Mouse (Mus musculus) heart, postnatal 0 days (tissue): ENCODE results near the gene Mad1l1. TPM values are rescaled to one million over a fixed set of nuclear protein-coding genes. Genes with fewer than 3 reads are reported as not detected.

Source experiments
- ATAC-seq: fragments of 200-750 bp; cut with Nextera tagmentation; 2 replicates; pipeline ENCODE4 v1.8.0; 2017; ENCODE audit warnings: low read depth, moderate number of reproducible peaks, moderate library complexity; ENCODE audit not compliant: insufficient read depth
- DNase-seq: peaks from one replicate; pipeline ENCODE4 v3.0.0-alpha.2; 2016; ENCODE audit warnings: low spot score
- H3K27ac ChIP-seq: fragments of 300-500 bp; sonication (generic); 2 replicates; pipeline ENCODE4 v1.5.1; 2014; ENCODE audit warnings: low read depth, mild to moderate bottlenecking
- H3K27me3 ChIP-seq: fragments of 300-500 bp; sonication (generic); 2 replicates; pipeline ENCODE4 v1.6.1; 2014; ENCODE audit warnings: low read length, mixed read lengths; ENCODE audit not compliant: control insufficient read depth, insufficient read depth
- H3K36me3 ChIP-seq: fragments of 300-500 bp; sonication (generic); replicated peaks from 2 replicates; pipeline ENCODE4 v1.6.1; 2014; ENCODE audit warnings: low read length, mixed read lengths; ENCODE audit not compliant: control insufficient read depth, insufficient read depth
- H3K4me1 ChIP-seq: fragments of 300-500 bp; sonication (generic); 2 replicates; pipeline ENCODE4 v1.6.1; 2014; ENCODE audit warnings: antibody characterized with exemption; ENCODE audit not compliant: control insufficient read depth, insufficient read depth
- H3K4me2 ChIP-seq: fragments of 300-500 bp; sonication (generic); 2 replicates; pipeline ENCODE4 v1.6.1; 2014; ENCODE audit warnings: low read depth, mild to moderate bottlenecking, low read length, moderate library complexity
- H3K4me3 ChIP-seq: fragments of 300-500 bp; sonication (generic); 2 replicates; pipeline ENCODE4 v1.5.1; 2014; ENCODE audit warnings: low read depth, low read length
- H3K9ac ChIP-seq: fragments of 300-500 bp; sonication (generic); replicated peaks from 2 replicates; pipeline ENCODE4 v1.6.1; 2014; ENCODE audit warnings: low read depth, low read length, mixed read lengths
- H3K9me3 ChIP-seq: fragments of 300-500 bp; sonication (generic); replicated peaks from 2 replicates; pipeline ENCODE4 v1.6.1; 2016; ENCODE audit warnings: low read length; ENCODE audit not compliant: control insufficient read depth
- CTCF ChIP-seq: IDR thresholded peaks from 2 replicates; pipeline ENCODE4 v1.5.1; 2016; ENCODE audit warnings: antibody characterized with exemption, control low read depth, low read depth
- EP300 ChIP-seq: IDR thresholded peaks from 2 replicates; pipeline ENCODE4 v1.6.1; 2016; ENCODE audit warnings: antibody characterized with exemption, low read depth
- WGBS: fragments of 180-500 bp; shearing (Covaris S2); extraction: QIAGEN DNeasy Blood & Tissue Kit; methylation state at CpG from one replicate; pipeline ENCODE4 v1.1.7; 2014; 5-methylcytosine and 5-hydroxymethylcytosine counted together
- polyA plus RNA-seq: library from polyadenylated mRNA; unstranded; fragments of >200 nt; fragmentation: Nextera tagmentation; extraction: Ambion mirVana; gene quantifications from 2 replicates; pipeline ENCODE4 v1.2.1, GENCODE M21; 2015
- total RNA-seq: library from RNA; depleted of rRNA; stranded (reverse); fragments of >200 nt; gene quantifications from 2 replicates; pipeline ENCODE4 v1.2.3, GENCODE M21; 2014; ENCODE audit warnings: low replicate concordance

Gene Mad1l1
- total and polyA plus RNA-seq, 2 experiments from 2014 or later = 15.1 to 20.6 TPM

GRCm38 (mm10) chr5:140128414-140128981 is 192.9 kb downstream of the Mad1l1 start:
- no peak overlapping the region for H3K4me3 ChIP-seq
- no peaks in the 10 kb centered on the region for H3K4me1 ChIP-seq
- no peak for ATAC-seq
- no peak overlapping the region for H3K4me2 ChIP-seq
- H3K27ac ChIP-seq = no peak overlapping the region
- 94% methylated on average over 9 of the region's 9 CpGs for WGBS
- TF ChIP-seq EP300 (no peak), CTCF (no peak)
- no peak overlapping the region for H3K9ac ChIP-seq
- H3K36me3 ChIP-seq = no peaks in the 10 kb centered on the region
- no peak for DNase-seq
- no peaks in the 10 kb centered on the region for H3K27me3 ChIP-seq
- no peaks in the 10 kb centered on the region for H3K9me3 ChIP-seq

GRCm38 (mm10) chr5:140127981-140128380 is 193.4 kb downstream of the Mad1l1 start:
- no peak for TF ChIP-seq CTCF
- no peak for TF ChIP-seq EP300
- no peak for ATAC-seq
- 97% methylated on average over 7 of the region's 7 CpGs for WGBS

GRCm38 (mm10) chr5:140124626-140125025 is 196.7 kb downstream of the Mad1l1 start:
- Histone ChIP-seq H3K36me3 (no peaks in the 10 kb centered on the region), H3K4me1 (no peaks in the 10 kb centered on the region), H3K27me3 (no peaks in the 10 kb centered on the region), H3K9me3 (no peaks in the 10 kb centered on the region), H3K27ac (no peak overlapping the region), H3K9ac (no peak overlapping the region), H3K4me2 (no peak overlapping the region), H3K4me3 (no peak overlapping the region)
- ATAC-seq = no peak
- WGBS = 96% methylated on average over 1 of the region's 1 CpGs
- no peak for DNase-seq
- TF ChIP-seq CTCF (no peak), EP300 (no peak)

More at GRCm38 (mm10) chr5:140127981-140128380, 193.4 kb downstream of the Mad1l1 start:
- DNase-seq = no peak
- Histone ChIP-seq H3K9ac (no peak overlapping the region), H3K27me3 (no peaks in the 10 kb centered on the region), H3K36me3 (no peaks in the 10 kb centered on the region), H3K4me2 (no peak overlapping the region), H3K4me1 (no peaks in the 10 kb centered on the region), H3K27ac (no peak overlapping the region), H3K9me3 (no peaks in the 10 kb centered on the region), H3K4me3 (no peak overlapping the region)

GRCm38 (mm10) chr5:140123640-140124366 is 197.5 kb downstream of the Mad1l1 start:
- Histone ChIP-seq H3K4me2 (no peak overlapping the region), H3K36me3 (no peaks in the 10 kb centered on the region), H3K4me1 (no peaks in the 10 kb centered on the region), H3K4me3 (no peak overlapping the region), H3K27me3 (no peaks in the 10 kb centered on the region), H3K9ac (no peak overlapping the region), H3K9me3 (no peaks in the 10 kb centered on the region), H3K27ac (no peak overlapping the region)
- ATAC-seq (no peak), DNase-seq (no peak)
- no peak for TF ChIP-seq EP300
- TF ChIP-seq CTCF = no peak
- 82% methylated on average over 4 of the region's 4 CpGs for WGBS

- Histone ChIP-seq H3K4me3 (no peak overlapping the region), H3K9ac (no peak overlapping the region), H3K27me3 (no peaks in the 10 kb centered on the region), H3K9me3 (no peaks in the 10 kb centered on the region), H3K36me3 (no peaks in the 10 kb centered on the region), H3K4me2 (no peak overlapping the region), H3K4me1 (no peaks in the 10 kb centered on the region), H3K27ac (no peak overlapping the region)
- 80% methylated on average over 5 of the region's 5 CpGs for WGBS
- DNase-seq = no peak
- no peak for TF ChIP-seq EP300
- no peak for ATAC-seq
These were observed 198.2 kb downstream of the Mad1l1 start for GRCm38 (mm10) chr5:140123194-140123593.
